14 mouse cellular contexts compared by ENCODE assay signal in the genomic region with DNA sequence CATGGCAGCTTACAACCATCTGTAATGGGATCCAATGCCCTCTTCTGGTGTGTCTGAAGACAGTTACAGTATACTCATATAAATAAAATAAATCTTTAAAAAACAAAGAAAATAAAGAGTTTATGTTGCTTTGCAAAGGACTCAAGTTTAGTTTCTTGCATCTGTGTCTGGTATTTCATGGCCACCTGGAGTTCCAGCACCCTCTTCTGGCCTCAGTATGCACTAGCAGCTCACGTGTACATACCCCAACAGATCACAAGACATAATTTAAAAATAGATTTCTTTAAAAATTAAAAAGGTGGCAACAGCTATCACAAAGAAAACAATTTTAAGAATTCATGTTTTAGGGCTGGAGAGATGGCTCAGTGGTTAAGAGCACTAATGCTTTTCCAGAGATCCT. TPM values are rescaled to one million over a fixed set of nuclear protein-coding genes. Genes with fewer than 3 reads are reported as not detected.
DNase-seq lines count a peak whose midpoint lies in the region; ATAC-seq and TF ChIP-seq lines count a peak whose summit lies in the region.
"Had no signal": no experiment of that assay in that cellular context is flagged by ENCODE, and none has a peak within 500 bp of the region (broad histone marks: within the 10 kb centered on the region; RNA-seq: fewer than 3 reads in every experiment).

No protein-coding gene starts in this region.

- no peaks in the 10 kb centered on the region for H3K9me3 ChIP-seq in kidney, postnatal 0 days (replicated peaks; ENCODE audit: low read length)
- no peaks in the 10 kb centered on the region for H3K9me3 ChIP-seq in kidney, embryonic 14.5 days (ENCODE audit: control insufficient read depth, low read length)
- H3K9me3 ChIP-seq in ES-Bruce4 (replicated peaks; ENCODE audit: control insufficient read depth, insufficient read depth, low read length, poor library complexity, severe bottlenecking) = no peaks in the 10 kb centered on the region
- H3K9me3 ChIP-seq: embryonic facial prominence, embryonic 12.5 days; kidney, embryonic 15.5 days; neural tube, embryonic 15.5 days had no signal

- whole genome bisulfite sequencing in kidney, postnatal 0 days = 95% methylated on average over 1 of the region's 1 CpGs
- WGBS in kidney, embryonic 14.5 days = 97% methylated on average over 1 of the region's 1 CpGs

- H3K27me3 ChIP-seq in kidney, postnatal 0 days (ENCODE audit: insufficient read depth, low read length) = no peaks in the 10 kb centered on the region
- H3K27me3 ChIP-seq in kidney, embryonic 14.5 days (ENCODE audit: control insufficient read depth, insufficient read depth, low read length) = no peaks in the 10 kb centered on the region
- no peaks in the 10 kb centered on the region for H3K27me3 ChIP-seq in ES-Bruce4 (ENCODE audit: control insufficient read depth, insufficient read depth, low read length, poor library complexity, severe bottlenecking)
- H3K27me3 ChIP-seq: embryonic facial prominence, embryonic 12.5 days; kidney, embryonic 15.5 days; neural tube, embryonic 15.5 days had no signal

- ATAC-seq in kidney, postnatal 0 days (replicated peaks; ENCODE audit: low FRiP score, low read depth) = no peak
- no peak for ATAC-seq in kidney, embryonic 14.5 days (ENCODE audit: low FRiP score, low TSS enrichment)
- 0 out of 2 replicates have a peak, but pooled peaks have one; percentile 42 for ATAC-seq in granulocyte monocyte progenitor cell, adult 5-6 weeks (replicated peaks; ENCODE audit: poor library complexity, severe bottlenecking)
- ATAC-seq: midbrain, embryonic 16.5 days had no signal

- no peaks in the 10 kb centered on the region for H3K36me3 ChIP-seq in kidney, postnatal 0 days (ENCODE audit: insufficient read depth, low read length)
- H3K36me3 ChIP-seq in kidney, embryonic 14.5 days (ENCODE audit: control insufficient read depth, insufficient read depth, low read length) = no peaks in the 10 kb centered on the region
- H3K36me3 ChIP-seq in ES-Bruce4 (ENCODE audit: control insufficient read depth, insufficient read depth, low read length, poor library complexity, severe bottlenecking) = no peaks in the 10 kb centered on the region
- H3K36me3 ChIP-seq: kidney, embryonic 15.5 days; neural tube, embryonic 15.5 days had no signal

- no peak overlapping the region for H3K4me2 ChIP-seq in kidney, postnatal 0 days (ENCODE audit: low read length)
- no peak overlapping the region for H3K4me2 ChIP-seq in kidney, embryonic 14.5 days (replicated peaks; ENCODE audit: low read depth, low read length)
- H3K4me2 ChIP-seq: embryonic facial prominence, embryonic 12.5 days; kidney, embryonic 15.5 days; neural tube, embryonic 15.5 days had no signal

- 0 out of 2 replicates have a peak, but pooled peaks cover 3% of the 10 kb centered on the region for H3K4me1 ChIP-seq in kidney, postnatal 0 days (replicated peaks; ENCODE audit: insufficient read depth, low read length)
- H3K4me1 ChIP-seq in kidney, embryonic 14.5 days (ENCODE audit: control insufficient read depth, insufficient read depth, low read length) = no peaks in the 10 kb centered on the region
- H3K4me1 ChIP-seq in ES-Bruce4 (ENCODE audit: control insufficient read depth, insufficient read depth, low read length) = no peaks in the 10 kb centered on the region
- H3K4me1 ChIP-seq: embryonic facial prominence, embryonic 12.5 days had no signal

- DNase-seq in kidney, postnatal 0 days (ENCODE audit: low spot score) = no peak
- DNase-seq in 416B (ENCODE audit: low read depth) = peak; percentile 60
- no peak for DNase-seq in urinary bladder, adult 18-20 months (ENCODE audit: low spot score in 2 of 2)
- no peak for DNase-seq in cerebellum, postnatal 14 days
- no peak for DNase-seq in frontal cortex, postnatal 14 days (ENCODE audit: low spot score in 2 of 2)
- DNase-seq: adrenal gland, postnatal 36 days; cerebellum, adult 8-10 months had no signal

- H3K4me3 ChIP-seq in kidney, postnatal 0 days (replicated peaks; ENCODE audit: low read depth, low read length) = no peak overlapping the region
- no peak overlapping the region for H3K4me3 ChIP-seq in kidney, embryonic 14.5 days (ENCODE audit: low read length)
- no peak overlapping the region for H3K4me3 ChIP-seq in ES-Bruce4 (ENCODE audit: low read depth, low read length)
- H3K4me3 ChIP-seq: embryonic facial prominence, embryonic 12.5 days; kidney, embryonic 15.5 days; neural tube, embryonic 15.5 days had no signal

- TF ChIP-seq CTCF in kidney, postnatal 0 days (IDR thresholded peaks at IDR 0.05; ENCODE audit: low read depth) = peak; percentile 34; the same call in 1 of the 2 replicates
- peak; percentile 32 for TF ChIP-seq CTCF in ES-Bruce4 (IDR thresholded peaks at IDR 0.05; ENCODE audit: low read depth, low read length)

- no peak overlapping the region for H3K27ac ChIP-seq in kidney, postnatal 0 days
- H3K27ac ChIP-seq in kidney, embryonic 14.5 days (ENCODE audit: low read depth, low read length) = no peak overlapping the region
- no peak overlapping the region for H3K27ac ChIP-seq in ES-Bruce4 (ENCODE audit: insufficient read depth, low read length)
- H3K27ac ChIP-seq: embryonic facial prominence, embryonic 12.5 days; kidney, embryonic 15.5 days; neural tube, embryonic 15.5 days had no signal

- no peak for TF ChIP-seq EP300 in ES-Bruce4 (IDR thresholded peaks at IDR 0.05; ENCODE audit: insufficient read depth, low read depth, low read length)

- H3K9ac ChIP-seq in kidney, postnatal 0 days (ENCODE audit: low read depth, low read length) = no peak overlapping the region
- no peak overlapping the region for H3K9ac ChIP-seq in kidney, embryonic 14.5 days (ENCODE audit: low read depth, low read length)
- no peak overlapping the region for H3K9ac ChIP-seq in ES-Bruce4 (ENCODE audit: low read depth, poor library complexity, severe bottlenecking)
- H3K9ac ChIP-seq: embryonic facial prominence, embryonic 12.5 days; kidney, embryonic 15.5 days; neural tube, embryonic 15.5 days had no signal

- no peak for TF ChIP-seq POLR2A in ES-Bruce4 (IDR thresholded peaks at IDR 0.05; ENCODE audit: insufficient read depth, low read length)

RNA-seq across cellular contexts. Expression of a gene that starts 15.7 kb away (rescaled TPM):
- 5.9 and 6.4 TPM in 2 replicates for polyA plus RNA-seq in kidney, postnatal 0 days (2015; fragmentation: Nextera tagmentation; extraction: Ambion mirVana)
- polyA plus RNA-seq in kidney, embryonic 14.5 days (2014; fragmentation: Nextera tagmentation; extraction: Ambion mirVana) = 11.6 and 14.0 TPM in 2 replicates
- 33.1 and 36.9 TPM in 2 replicates for polyA plus RNA-seq in ES-Bruce4 (2011; ENCODE audit: insufficient read depth, insufficient read length, low read depth, missing spikeins)
- total RNA-seq in granulocyte monocyte progenitor cell, adult 5-6 weeks (2014; fragmentation: Nextera tagmentation) = 33.0 and 34.8 TPM in 2 replicates
- 19.1 and 20.5 TPM in 2 replicates for total RNA-seq in granulocyte monocyte progenitor cell, adult 5-6 weeks (2017)

RNA-seq across cellular contexts. Expression of a gene that starts 56.4 kb away (rescaled TPM):
- 1.8 TPM in 2 replicates for polyA plus RNA-seq in kidney, postnatal 0 days (2015; fragmentation: Nextera tagmentation; extraction: Ambion mirVana)
- polyA plus RNA-seq in kidney, embryonic 14.5 days (2014; fragmentation: Nextera tagmentation; extraction: Ambion mirVana) = 1.9 and 2.2 TPM in 2 replicates
- 0.75 and 1.1 TPM in 2 replicates for polyA plus RNA-seq in ES-Bruce4 (2011; ENCODE audit: insufficient read depth, insufficient read length, low read depth, missing spikeins)
- total RNA-seq in granulocyte monocyte progenitor cell, adult 5-6 weeks (2014; fragmentation: Nextera tagmentation) = 0.06 and 0.38 TPM in 2 replicates
- 0.21 TPM in 1 of 2 replicates, not detected in the other for total RNA-seq in granulocyte monocyte progenitor cell, adult 5-6 weeks (2017)
